Mouse (Mus musculus) CH12.LX (cell line): ENCODE measurements at regions not wholly inside any gene's neighbourhood (a gene's known extent, or its start where the extent isn't known, plus 50 kb on each side); places are given as distances from the start of the nearest gene placed in this dataset.

Experiments used
- DNase-seq: peaks from one replicate; pipeline ENCODE4 v3.0.0-alpha.2; 2013; ENCODE audit errors: extremely low read depth
- H3K27ac ChIP-seq: 2 replicates; pipeline ENCODE4 v1.5.1; 2012; ENCODE audit warnings: low read depth, mild to moderate bottlenecking, control low read depth, moderate library complexity; ENCODE audit not compliant: insufficient read depth
- H3K27me3 ChIP-seq: replicated peaks from 2 replicates; pipeline ENCODE3; 2012; ENCODE audit warnings: inconsistent platforms
- H3K36me3 ChIP-seq, 2 experiments: replicated peaks in 1 of 2; 2 replicates each; pipeline versions ENCODE3 to v1.6.1; 2012; ENCODE audit warnings: inconsistent platforms in 1 of 2, low read length in 1 of 2, mild to moderate bottlenecking in 1 of 2, mixed read lengths in 1 of 2, moderate library complexity in 1 of 2; ENCODE audit not compliant: control insufficient read depth in 1 of 2, insufficient read depth in 1 of 2
- H3K4me1 ChIP-seq, 2 experiments: 2 replicates each; pipeline ENCODE4 v1.6.1; 2012; ENCODE audit warnings: inconsistent platforms in 1 of 2, moderate library complexity in 1 of 2; ENCODE audit not compliant: insufficient read depth in 2 of 2, control insufficient read depth in 1 of 2
- H3K4me2 ChIP-seq: 2 replicates; pipeline ENCODE4 v1.6.1; 2012; ENCODE audit warnings: low read depth, mild to moderate bottlenecking, control low read depth; ENCODE audit not compliant: poor library complexity, insufficient read depth, severe bottlenecking
- H3K4me3 ChIP-seq, 3 experiments: fragments of 150-350 bp in 1 of 3; sonication (generic) in 1 of 3; replicated peaks in 1 of 3; 2 replicates each; pipeline versions ENCODE3 to v1.5.1; 2011 to 2012; ENCODE audit warnings: low read depth in 2 of 3, low read length in 2 of 3, mild to moderate bottlenecking in 2 of 3, moderate library complexity in 2 of 3, control low read depth in 1 of 3, improper control_type of control experiment in 1 of 3, inconsistent platforms in 1 of 3, mixed read lengths in 1 of 3; ENCODE audit not compliant: poor library complexity in 1 of 3
- H3K79me2 ChIP-seq: replicated peaks from 2 replicates; pipeline ENCODE4 v1.6.1; 2012; ENCODE audit warnings: mild to moderate bottlenecking, moderate library complexity; ENCODE audit not compliant: control insufficient read depth, poor library complexity, insufficient read depth, severe bottlenecking; ENCODE audit errors: extremely low read depth
- H3K9ac ChIP-seq: 2 replicates; pipeline ENCODE4 v1.6.1; 2012; ENCODE audit warnings: low read depth, mild to moderate bottlenecking, control low read depth, moderate library complexity; ENCODE audit not compliant: insufficient read depth
- H3K9me3 ChIP-seq: replicated peaks from 2 replicates; pipeline ENCODE3; 2012; ENCODE audit warnings: low read length, inconsistent platforms, mixed read lengths
- BHLHE40 ChIP-seq: IDR thresholded peaks from 2 replicates; pipeline ENCODE4 v1.6.1; 2011; ENCODE audit warnings: mild to moderate bottlenecking, low read depth, low read length, improper control_type of control experiment
- CHD2 ChIP-seq: IDR thresholded peaks from 2 replicates; pipeline ENCODE4 v1.6.1; 2011; ENCODE audit warnings: low read length, improper control_type of control experiment
- E2F4 ChIP-seq: IDR thresholded peaks from 2 replicates; pipeline ENCODE4 v1.6.1; 2011; ENCODE audit warnings: low read depth, low read length, improper control_type of control experiment; ENCODE audit not compliant: insufficient replicate concordance
- EP300 ChIP-seq: IDR thresholded peaks from 2 replicates; pipeline ENCODE4 v1.6.1; 2011; ENCODE audit warnings: low read length, improper control_type of control experiment
- GABPA ChIP-seq: IDR thresholded peaks from 2 replicates; pipeline ENCODE4 v1.6.1; 2012; ENCODE audit warnings: low read depth, low read length, improper control_type of control experiment, inconsistent platforms; ENCODE audit not compliant: insufficient replicate concordance
- HCFC1 ChIP-seq: IDR thresholded peaks from 2 replicates; pipeline ENCODE4 v1.6.1; 2012; ENCODE audit warnings: low read depth, mild to moderate bottlenecking, inconsistent platforms, low read length, improper control_type of control experiment
- JUN ChIP-seq: IDR thresholded peaks from 2 replicates; pipeline ENCODE4 v1.6.1; 2011; ENCODE audit warnings: low read depth, mild to moderate bottlenecking, low read length, improper control_type of control experiment, moderate library complexity; ENCODE audit not compliant: insufficient read depth
- JUND ChIP-seq: conservative IDR thresholded peaks from 2 replicates; pipeline ENCODE4 v1.6.1; 2011; ENCODE audit warnings: low read depth, low read length, improper control_type of control experiment
- MAFK ChIP-seq: IDR thresholded peaks from 2 replicates; pipeline ENCODE4 v1.6.1; 2011; ENCODE audit warnings: low read length, improper control_type of control experiment; ENCODE audit not compliant: insufficient replicate concordance
- MEF2A ChIP-seq: IDR thresholded peaks from 2 replicates; pipeline ENCODE4 v1.6.1; 2014; ENCODE audit warnings: low read depth, mild to moderate bottlenecking, inconsistent platforms, low read length, improper control_type of control experiment, borderline replicate concordance
- MYC ChIP-seq: IDR thresholded peaks from 2 replicates; pipeline ENCODE4 v1.6.1; 2011; ENCODE audit warnings: low read depth, mild to moderate bottlenecking, improper control_type of control experiment, low read length
- NRF1 ChIP-seq: IDR thresholded peaks from 2 replicates; pipeline ENCODE4 v1.6.1; 2014; ENCODE audit warnings: low read depth, mild to moderate bottlenecking, inconsistent platforms, low read length, improper control_type of control experiment, moderate library complexity
- POLR2A ChIP-seq: IDR thresholded peaks from 2 replicates; pipeline ENCODE4 v1.6.1; 2011; ENCODE audit warnings: low read depth, mild to moderate bottlenecking, improper control_type of control experiment, low read length
- POLR2AphosphoS2 ChIP-seq: IDR thresholded peaks from 2 replicates; pipeline ENCODE4 v1.6.1; 2011; ENCODE audit warnings: low read depth, low read length, improper control_type of control experiment
- SMC3 ChIP-seq: IDR thresholded peaks from 2 replicates; pipeline ENCODE4 v1.6.1; 2011; ENCODE audit warnings: low read depth, low read length, improper control_type of control experiment
- TBP ChIP-seq: conservative IDR thresholded peaks from 2 replicates; pipeline ENCODE4 v1.6.1; 2011; ENCODE audit warnings: low read depth, low read length, improper control_type of control experiment
- USF2 ChIP-seq: conservative IDR thresholded peaks from 2 replicates; pipeline ENCODE4 v1.6.1; 2011; ENCODE audit warnings: low read depth, low read length, improper control_type of control experiment
- ZKSCAN1 ChIP-seq: IDR thresholded peaks from 2 replicates; pipeline ENCODE4 v1.6.1; 2012; ENCODE audit warnings: low read depth, inconsistent platforms, low read length, improper control_type of control experiment, borderline replicate concordance
- ZMIZ1 ChIP-seq: IDR thresholded peaks from 2 replicates; pipeline ENCODE4 v1.6.1; 2012; ENCODE audit warnings: low read depth, mild to moderate bottlenecking, inconsistent platforms, low read length, improper control_type of control experiment
- ZNF384 ChIP-seq: IDR thresholded peaks from 2 replicates; pipeline ENCODE4 v1.6.1; 2012; ENCODE audit warnings: low read depth, low read length, improper control_type of control experiment, inconsistent platforms
- dilution Hi-C: fragments of 300-500 bp; cut with MboI; formaldehyde crosslinking; loops from 2 replicates; pipeline ENCODE4 v1.14.3; 2020; ENCODE audit warnings: low sequenced_read_pairs; ENCODE audit not compliant: extremely low pct_unique_long_range_greater_than_20kb, extremely low pct_ligation_motif_present
- in situ Hi-C: fragments of 300-500 bp; cut with MboI; formaldehyde crosslinking; loops from 3 replicates; pipeline ENCODE4 v1.14.3; 2019; ENCODE audit warnings: low sequenced_read_pairs, low pct_ligation_motif_present, low pct_unique_long_range_greater_than_20kb, mixed read lengths

DNA sequence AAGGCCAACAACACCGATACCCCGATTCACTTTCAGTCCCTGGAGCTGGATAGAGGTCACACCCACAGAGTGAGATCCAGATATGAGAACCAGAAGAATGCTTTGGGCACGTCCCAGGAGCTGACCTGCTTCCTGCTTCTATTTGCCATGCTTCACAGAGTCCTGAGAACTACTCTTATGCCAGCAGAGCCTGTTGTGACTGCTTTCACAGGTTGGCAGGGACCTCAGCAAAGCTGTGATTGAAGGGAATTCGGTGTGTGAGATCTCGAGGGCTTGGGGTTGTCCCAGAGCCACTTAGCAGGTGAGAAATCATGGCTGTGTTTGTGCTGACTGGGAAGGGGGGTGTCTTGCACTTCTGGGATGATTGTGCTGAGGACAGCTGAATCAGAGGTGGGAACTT lies 197.5 kb upstream of the Kif2a start:
- DNase-seq: no peak
- Histone ChIP-seq H3K9ac (no peak overlapping the region), H3K27ac (no peak overlapping the region), H3K36me3 (no peaks in the 10 kb centered on the region), H3K4me2 (no peak overlapping the region), H3K4me1 (no peaks in the 10 kb centered on the region), H3K27me3 (no peaks in the 10 kb centered on the region), H3K4me3 (no peak overlapping the region), H3K79me2 (no peaks in the 10 kb centered on the region), H3K9me3 (no peaks in the 10 kb centered on the region)
- dilution Hi-C loops (no loop called here), in situ Hi-C loops (no loop called here)
- TF ChIP-seq ZKSCAN1 (no peak), EP300 (no peak), POLR2A (no peak), ZMIZ1 (no peak), POLR2AphosphoS2 (no peak), NRF1 (no peak), MEF2A (no peak), ZNF384 (no peak), JUN (no peak), JUND (no peak), MYC (no peak), BHLHE40 (no peak), MAFK (no peak), SMC3 (no peak), GABPA (no peak), USF2 (no peak), TBP (no peak), HCFC1 (no peak)

GRCm38 (mm10) chr13:107218351-107218750 lies 196.4 kb upstream of the Kif2a start:
- H3K4me2 ChIP-seq: no peak overlapping the region
- in situ Hi-C loops: no loop called here
- H3K4me1 ChIP-seq: no peaks in the 10 kb centered on the region
- H3K79me2 ChIP-seq: no peaks in the 10 kb centered on the region
- H3K9me3 ChIP-seq: no peaks in the 10 kb centered on the region
- no peak for DNase-seq
- H3K36me3 ChIP-seq: no peaks in the 10 kb centered on the region
- H3K27me3 ChIP-seq: no peaks in the 10 kb centered on the region
- dilution Hi-C loops: no loop called here
- no peak overlapping the region for H3K4me3 ChIP-seq
- no peak overlapping the region for H3K9ac ChIP-seq
- no peak overlapping the region for H3K27ac ChIP-seq
- no peak for TF ChIP-seq MEF2A
- TF ChIP-seq CHD2: no peak
- no peak for TF ChIP-seq E2F4
- TF ChIP-seq POLR2AphosphoS2: no peak
